Mouse (Mus musculus) ES-E14 (cell line): ENCODE results near the gene Shc3.

Experiments
- CHD2 ChIP-seq: IDR thresholded peaks from 2 replicates; pipeline ENCODE4 v1.6.1; 2014; ENCODE audit warnings: mild to moderate bottlenecking, low read depth, low read length, inconsistent platforms
- HCFC1 ChIP-seq: IDR thresholded peaks from 2 replicates; pipeline ENCODE4 v1.6.1; 2012; ENCODE audit warnings: low read length, inconsistent platforms, borderline replicate concordance; ENCODE audit not compliant: insufficient read depth
- MAFK ChIP-seq: IDR thresholded peaks from 2 replicates; pipeline ENCODE4 v1.6.1; 2014; ENCODE audit warnings: mild to moderate bottlenecking, low read depth, low read length, inconsistent platforms; ENCODE audit not compliant: insufficient read depth
- ZC3H11A ChIP-seq: IDR thresholded peaks from 2 replicates; pipeline ENCODE4 v1.6.1; 2012; ENCODE audit warnings: low read depth, mild to moderate bottlenecking, inconsistent platforms, low read length, borderline replicate concordance
- ZNF384 ChIP-seq: IDR thresholded peaks from 2 replicates; pipeline ENCODE4 v1.6.1; 2012; ENCODE audit warnings: low read depth, low read length, inconsistent platforms

DNA sequence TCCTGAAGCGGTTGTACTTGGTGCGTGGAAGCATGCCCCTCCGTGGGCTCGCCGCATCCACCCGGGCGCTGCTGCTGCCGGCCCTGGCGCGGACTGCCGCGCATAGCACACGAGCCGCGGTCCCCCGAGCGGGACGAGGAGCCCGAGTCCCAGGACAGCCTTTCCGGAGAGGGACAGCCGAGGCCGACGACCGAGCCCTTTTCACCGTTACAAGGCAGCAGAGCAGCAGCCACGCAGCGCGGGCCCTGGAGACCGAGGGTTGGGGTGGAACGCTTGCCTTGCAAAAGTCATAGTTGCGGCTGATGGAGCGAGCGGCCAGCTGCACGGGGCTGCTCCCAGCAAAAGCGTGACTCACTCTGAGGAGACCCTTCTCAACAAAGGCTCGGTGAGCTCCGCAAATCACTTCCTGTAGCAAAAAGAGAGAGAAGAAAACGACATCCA lies 1.8 kb downstream of the Shc3 start:
- no peak for TF ChIP-seq ZC3H11A
- TF ChIP-seq HCFC1 = no peak
- no peak for TF ChIP-seq ZNF384
- TF ChIP-seq CHD2 = no peak
- no peak for TF ChIP-seq MAFK
